Mouse (Mus musculus): ENCODE measurements around the gene Trim5. TPM values are rescaled to one million over a fixed set of nuclear protein-coding genes. Genes with fewer than 3 reads are reported as not detected.
A peak's percentile ranks its signal among the peaks of the same experiment; 100 is the strongest.
"Not testable (repeated sequence)": the region's sequence is repeated elsewhere in the genome, so short reads cannot be mapped to it uniquely, and the experiment has no call there.

The Trim5 gene
- polyA plus RNA-seq (2015; fragmentation: Nextera tagmentation; extraction: Ambion mirVana) = 0.10 and 0.17 TPM in 2 replicates

DNA sequence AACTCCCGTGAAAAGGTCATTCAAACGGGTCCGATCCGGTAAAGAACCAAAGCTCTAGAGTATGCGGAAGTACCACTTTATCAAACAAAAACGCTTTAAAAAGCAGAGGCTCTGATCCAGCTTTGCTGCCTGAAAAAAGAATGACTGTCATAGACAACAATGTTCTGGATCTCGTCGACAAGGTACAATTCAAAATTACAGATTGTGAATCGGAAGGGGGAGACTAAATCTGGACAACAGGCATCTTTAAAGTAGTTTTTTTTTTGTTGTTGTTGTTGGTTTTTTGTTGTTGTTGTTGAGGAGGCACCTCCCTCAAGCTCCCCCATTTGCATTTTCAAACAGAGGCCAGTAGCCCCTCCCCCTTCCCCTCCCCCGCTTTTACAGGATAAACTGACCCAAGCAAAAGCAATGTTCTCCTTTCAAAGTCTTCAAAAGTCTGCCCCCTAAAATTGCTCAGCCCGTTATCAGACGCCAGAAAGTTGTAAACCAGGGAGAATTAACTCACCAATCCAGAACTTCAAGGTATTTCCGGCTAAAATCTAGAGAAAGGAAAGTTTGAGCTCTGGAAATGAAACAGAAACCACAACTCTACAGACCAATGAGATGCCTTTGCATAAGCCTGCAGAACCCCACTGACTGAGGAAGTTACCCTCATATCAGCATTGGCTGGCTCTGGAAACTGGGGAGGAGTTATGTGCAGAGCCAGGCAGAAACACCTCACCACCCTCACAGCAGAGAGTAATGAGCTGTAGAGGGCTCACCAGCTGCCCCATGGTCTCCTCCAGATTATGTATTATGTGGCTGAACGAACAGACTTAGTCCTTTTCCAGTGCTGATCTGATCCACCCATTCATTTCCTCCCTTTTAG is at the start of gene Trim5:
Gene Trim5 (minus strand): TSS at position 519 of the 868 bp plus-strand sequence.
- not testable (repeated sequence) for H3K27ac ChIP-seq (replicated peaks); H3K4me1 ChIP-seq (replicated peaks); ATAC-seq (ENCODE audit: low FRiP score, low read depth); H3K27me3 ChIP-seq; H3K36me3 ChIP-seq; H3K4me3 ChIP-seq; H3K9me3 ChIP-seq; H3K9ac ChIP-seq
- H3K4me2 ChIP-seq = 0 out of 2 replicates have a peak within 1 kb of the TSS, but pooled peaks have one; percentile 16
- WGBS = 39% methylated on average over 14 of the region's 14 CpGs

DNA sequence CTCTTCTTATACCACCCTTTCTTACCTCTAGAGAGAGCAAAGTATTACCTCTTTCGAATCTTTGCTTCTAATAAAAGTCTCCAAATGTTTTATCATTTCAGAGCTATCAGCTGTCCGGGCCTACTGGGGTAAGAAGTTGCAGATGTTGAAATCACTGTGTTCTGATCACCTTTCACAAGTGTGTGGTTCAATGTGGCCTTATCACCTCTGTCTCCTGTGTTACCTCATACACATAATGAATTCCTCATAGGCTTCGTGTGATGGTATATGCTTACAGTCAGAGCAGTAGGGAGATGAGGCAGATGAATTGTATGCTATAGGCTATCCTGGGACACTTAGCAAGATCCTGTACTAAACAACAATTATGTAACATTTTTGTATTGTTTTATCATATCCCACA is 47.7 kb upstream of the Trim5 start:
- not testable (repeated sequence) for ATAC-seq (ENCODE audit: low FRiP score, low read depth); H3K9me3 ChIP-seq; H3K27me3 ChIP-seq; H3K4me2 ChIP-seq; H3K36me3 ChIP-seq; H3K4me3 ChIP-seq; H3K4me1 ChIP-seq (replicated peaks); H3K27ac ChIP-seq (replicated peaks); H3K9ac ChIP-seq
- WGBS = 95% methylated on average over 3 of the region's 3 CpGs

DNA sequence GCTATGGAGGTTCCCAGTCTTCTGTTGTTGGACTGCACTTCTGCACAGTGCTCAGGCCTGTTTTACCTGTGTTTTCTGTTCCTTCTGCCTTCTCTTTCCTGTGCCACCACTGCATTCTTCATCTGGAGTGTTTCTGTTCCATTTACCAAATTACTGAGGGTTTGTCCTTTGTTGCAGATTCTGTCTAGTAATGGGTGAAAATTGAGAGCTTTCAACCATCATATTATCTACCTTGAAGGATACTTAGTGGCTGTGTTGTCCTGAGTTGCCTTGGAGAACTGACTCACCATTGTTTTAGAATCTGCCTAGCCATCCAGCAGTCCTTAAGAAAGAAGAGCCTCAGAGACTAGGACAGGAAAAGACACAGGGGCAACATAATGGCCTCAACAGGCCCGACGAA is 41.3 kb upstream of the Trim5 start, which contains the start of gene Trim34b:
Gene Trim34b (plus strand): TSS at position 301 of the 400 bp plus-strand sequence.
- not testable (repeated sequence) for H3K27ac ChIP-seq (replicated peaks); H3K4me2 ChIP-seq; H3K4me3 ChIP-seq; H3K9ac ChIP-seq; H3K4me1 ChIP-seq (replicated peaks); ATAC-seq (ENCODE audit: low FRiP score, low read depth); H3K36me3 ChIP-seq; H3K9me3 ChIP-seq; H3K27me3 ChIP-seq
- WGBS = 85% methylated on average over 2 of the region's 2 CpGs

DNA sequence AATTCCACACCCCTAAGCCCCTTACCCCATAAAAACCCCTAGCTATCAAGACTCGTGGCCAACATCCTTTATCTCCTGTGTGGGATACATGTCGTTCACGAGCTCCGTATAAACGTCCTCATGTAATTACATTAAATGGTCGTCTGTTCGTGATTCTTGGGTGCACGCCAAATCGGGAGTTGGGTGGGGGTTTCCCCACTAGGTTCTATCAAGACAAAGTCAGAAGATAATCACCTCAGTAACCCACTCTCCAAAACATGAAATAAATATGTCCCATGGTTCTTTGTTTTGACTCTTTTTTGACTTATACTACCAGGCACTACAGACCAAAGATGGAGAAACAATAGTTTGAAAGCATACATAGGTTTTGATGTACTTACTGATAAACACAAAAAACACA is 34.1 kb upstream of the Trim5 start:
- Histone ChIP-seq H3K4me1 (replicated peaks) (no peaks in the 10 kb centered on the region), H3K4me3 (no peak overlapping the region), H3K4me2 (no peak overlapping the region), H3K9ac (no peak overlapping the region), H3K9me3 (no peaks in the 10 kb centered on the region), H3K36me3 (no peaks in the 10 kb centered on the region), H3K27ac (replicated peaks) (no peak overlapping the region), H3K27me3 (no peaks in the 10 kb centered on the region)
- WGBS = 79% methylated on average over 9 of the region's 9 CpGs
- no peak for ATAC-seq (ENCODE audit: low FRiP score, low read depth)

DNA sequence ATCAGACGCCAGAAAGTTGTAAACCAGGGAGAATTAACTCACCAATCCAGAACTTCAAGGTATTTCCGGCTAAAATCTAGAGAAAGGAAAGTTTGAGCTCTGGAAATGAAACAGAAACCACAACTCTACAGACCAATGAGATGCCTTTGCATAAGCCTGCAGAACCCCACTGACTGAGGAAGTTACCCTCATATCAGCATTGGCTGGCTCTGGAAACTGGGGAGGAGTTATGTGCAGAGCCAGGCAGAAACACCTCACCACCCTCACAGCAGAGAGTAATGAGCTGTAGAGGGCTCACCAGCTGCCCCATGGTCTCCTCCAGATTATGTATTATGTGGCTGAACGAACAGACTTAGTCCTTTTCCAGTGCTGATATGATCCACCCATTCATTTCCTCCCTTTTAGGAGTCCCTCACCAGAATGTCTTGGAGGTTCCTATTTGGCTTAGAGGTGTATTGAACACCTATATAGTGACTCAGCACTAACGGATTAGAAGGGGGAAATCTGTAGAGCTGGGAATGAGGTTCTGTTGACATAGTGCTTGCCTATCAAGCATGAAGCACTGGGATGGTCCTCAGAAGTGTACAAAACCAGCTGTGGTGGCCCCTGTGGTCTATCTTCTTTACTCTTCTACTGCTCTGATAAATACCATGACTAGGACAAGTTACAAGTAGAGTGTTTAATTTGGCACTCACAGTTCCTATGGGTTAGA is 27.6 kb upstream of the Trim5 start, which contains the start of gene Trim12a:
Gene Trim12a (minus strand): TSS at position 98 of the 712 bp plus-strand sequence.
- ATAC-seq (ENCODE audit: low FRiP score, low read depth); H3K9ac ChIP-seq; H3K9me3 ChIP-seq; H3K4me1 ChIP-seq (replicated peaks); H3K27me3 ChIP-seq; H3K27ac ChIP-seq (replicated peaks); H3K36me3 ChIP-seq: not testable (repeated sequence)
- Histone ChIP-seq H3K4me2 (peak within 1 kb of the TSS; percentile 36), H3K4me3 (peak within 1 kb of the TSS; percentile 30)
- WGBS = 32% methylated on average over 4 of the region's 4 CpGs

DNA sequence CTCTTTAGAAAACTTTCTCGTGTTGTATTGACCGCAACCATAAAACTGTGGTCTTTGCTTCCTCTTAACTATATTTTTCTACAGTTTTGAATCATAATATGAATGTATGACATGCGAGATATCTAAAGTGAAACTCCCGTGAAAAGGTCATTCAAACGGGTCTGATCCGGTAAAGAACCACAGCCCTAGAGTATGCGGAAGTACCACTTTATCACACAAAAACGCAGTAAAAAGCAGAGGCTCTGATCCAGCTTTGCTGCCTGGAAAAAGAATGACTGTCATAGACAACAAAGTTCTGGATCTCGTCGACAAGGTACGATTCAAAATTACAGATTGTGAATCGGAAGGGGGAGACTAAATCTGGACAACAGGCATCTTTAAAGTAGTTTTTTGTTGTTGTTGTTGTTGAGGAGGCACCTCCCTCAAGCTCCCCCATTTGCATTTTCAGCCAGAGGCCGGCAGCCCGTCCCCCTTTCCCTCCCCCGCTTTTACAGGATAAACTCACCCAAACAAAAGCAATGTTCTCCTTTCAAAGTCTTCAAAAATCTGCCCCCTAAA is 27.0 kb upstream of the Trim5 start:
- ATAC-seq (ENCODE audit: low FRiP score, low read depth) = no peak
- Histone ChIP-seq H3K4me1 (replicated peaks) (no peaks in the 10 kb centered on the region), H3K36me3 (no peaks in the 10 kb centered on the region), H3K27ac (replicated peaks) (no peak overlapping the region), H3K9ac (no peak overlapping the region), H3K4me3 (peak overlapping the region; percentile 30), H3K27me3 (no peaks in the 10 kb centered on the region), H3K4me2 (peak overlapping the region; percentile 36), H3K9me3 (no peaks in the 10 kb centered on the region)
- 15% methylated on average over 15 of the region's 15 CpGs for WGBS

DNA sequence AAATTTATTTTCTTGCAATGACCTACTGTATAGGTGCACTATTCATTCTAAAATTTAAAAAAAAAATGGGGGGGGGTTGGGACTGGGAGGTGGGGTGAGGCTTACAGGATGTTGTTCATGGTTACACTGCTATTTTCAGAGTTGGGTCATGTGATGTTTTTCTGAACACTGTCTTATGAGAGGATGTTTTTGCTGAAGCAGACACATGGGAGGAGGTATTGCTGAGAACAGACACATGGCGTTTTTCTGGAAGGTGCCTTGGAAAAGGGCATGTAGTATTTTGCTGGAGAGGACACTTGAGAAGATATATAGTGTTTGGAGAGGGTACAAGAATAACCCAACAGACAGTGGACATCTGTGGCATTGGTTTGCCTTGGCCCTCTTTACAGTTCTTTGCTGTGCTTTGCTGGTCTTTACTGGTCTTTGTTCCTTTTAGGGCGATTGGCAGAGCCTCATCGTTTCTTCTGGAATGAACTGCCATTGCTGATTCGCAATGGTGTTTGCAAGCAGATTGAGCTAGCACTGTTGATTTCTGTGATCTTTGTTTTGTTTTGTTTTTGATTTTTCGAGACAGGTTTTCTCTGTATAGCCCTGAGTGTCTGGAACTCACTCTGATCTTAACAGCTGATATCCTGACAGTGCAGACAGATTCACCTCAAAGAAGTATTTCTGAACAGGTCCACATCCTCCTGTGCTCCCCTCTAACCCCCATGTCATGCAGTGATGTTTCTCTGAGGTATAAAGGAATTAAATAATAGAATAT is 3.9 kb upstream of the Trim5 start:
- Histone ChIP-seq H3K27ac (replicated peaks) (no peak overlapping the region), H3K4me3 (no peak overlapping the region), H3K4me2 (no peak overlapping the region), H3K36me3 (no peaks in the 10 kb centered on the region), H3K9ac (no peak overlapping the region), H3K9me3 (no peaks in the 10 kb centered on the region), H3K27me3 (no peaks in the 10 kb centered on the region), H3K4me1 (replicated peaks) (no peaks in the 10 kb centered on the region)
- ATAC-seq (ENCODE audit: low FRiP score, low read depth) = no peak
- WGBS = 86% methylated on average over 5 of the region's 5 CpGs

DNA sequence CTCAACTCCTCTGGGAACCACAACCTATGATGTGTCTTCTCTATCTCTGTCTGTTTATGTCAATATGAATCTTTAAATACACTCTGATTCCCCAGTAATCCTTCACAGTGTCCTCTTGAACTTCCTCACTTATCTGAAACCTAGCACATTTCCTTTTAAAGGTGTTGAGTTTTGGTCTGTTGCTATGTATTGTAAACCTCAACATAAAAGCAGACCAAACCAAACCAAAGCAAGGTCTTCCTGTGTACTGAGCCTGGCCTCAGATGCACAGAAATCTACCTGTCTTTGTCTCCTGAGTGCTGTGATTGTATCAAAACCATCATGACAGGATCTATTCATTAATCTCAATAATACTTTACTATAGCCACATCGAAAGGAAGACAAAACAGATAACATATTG is 2.7 kb upstream of the Trim5 start:
- 87% methylated on average over 1 of the region's 1 CpGs for WGBS
- no peak overlapping the region for H3K4me2 ChIP-seq
- H3K27me3 ChIP-seq = no peaks in the 10 kb centered on the region
- no peak overlapping the region for H3K27ac ChIP-seq (replicated peaks)
- no peaks in the 10 kb centered on the region for H3K4me1 ChIP-seq (replicated peaks)
- no peak overlapping the region for H3K9ac ChIP-seq
- no peaks in the 10 kb centered on the region for H3K9me3 ChIP-seq
- H3K36me3 ChIP-seq = no peaks in the 10 kb centered on the region
- no peak for ATAC-seq (ENCODE audit: low FRiP score, low read depth)
- no peak overlapping the region for H3K4me3 ChIP-seq

DNA sequence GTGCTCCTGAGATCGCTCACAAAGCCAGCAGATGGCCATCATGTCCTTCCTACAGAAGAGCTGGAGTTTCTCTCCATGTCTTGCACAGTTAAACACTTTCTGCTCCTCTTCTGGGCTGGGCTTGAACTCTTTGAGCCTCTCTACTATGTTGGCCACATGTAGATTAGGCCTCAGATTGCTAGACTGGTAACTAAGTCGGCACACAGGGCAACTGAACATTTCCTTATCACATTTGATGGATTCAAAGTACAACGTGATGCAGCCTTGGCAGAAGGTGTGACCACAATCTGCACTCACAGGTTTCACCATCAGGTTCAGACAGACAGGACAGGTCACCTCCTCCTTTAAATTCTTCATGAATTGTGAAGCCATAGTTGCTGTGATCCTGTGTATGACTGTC is 8.5 kb downstream of the Trim5 start:
- H3K9me3 ChIP-seq; ATAC-seq (ENCODE audit: low FRiP score, low read depth); H3K27me3 ChIP-seq; H3K4me2 ChIP-seq; H3K36me3 ChIP-seq; H3K4me3 ChIP-seq; H3K4me1 ChIP-seq (replicated peaks); H3K9ac ChIP-seq; H3K27ac ChIP-seq (replicated peaks): not testable (repeated sequence)
- 73% methylated on average over 3 of the region's 3 CpGs for WGBS

DNA sequence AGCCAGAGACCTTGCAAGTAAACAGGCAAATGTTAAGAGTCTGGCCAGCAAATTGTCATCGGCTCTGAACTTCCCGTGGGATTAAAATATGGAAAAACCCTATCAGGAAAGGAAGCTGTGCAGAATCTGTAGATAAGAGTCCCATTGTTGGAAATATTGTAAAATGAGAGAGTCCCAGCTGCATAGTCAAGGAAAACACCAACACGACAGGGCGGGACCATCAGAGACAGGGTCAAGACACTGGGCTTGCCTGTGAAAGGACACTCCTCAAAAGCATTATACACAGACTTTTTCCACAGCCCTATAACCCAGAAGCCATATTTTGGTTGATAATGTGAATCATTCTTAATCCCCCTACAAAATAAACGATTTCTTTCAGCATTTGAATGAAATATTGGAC is 22.6 kb downstream of the Trim5 start:
- WGBS = 87% methylated on average over 4 of the region's 5 CpGs
- H3K9ac ChIP-seq; H3K9me3 ChIP-seq; ATAC-seq (ENCODE audit: low FRiP score, low read depth); H3K27ac ChIP-seq (replicated peaks); H3K27me3 ChIP-seq; H3K4me2 ChIP-seq; H3K4me1 ChIP-seq (replicated peaks); H3K4me3 ChIP-seq; H3K36me3 ChIP-seq: not testable (repeated sequence)

DNA sequence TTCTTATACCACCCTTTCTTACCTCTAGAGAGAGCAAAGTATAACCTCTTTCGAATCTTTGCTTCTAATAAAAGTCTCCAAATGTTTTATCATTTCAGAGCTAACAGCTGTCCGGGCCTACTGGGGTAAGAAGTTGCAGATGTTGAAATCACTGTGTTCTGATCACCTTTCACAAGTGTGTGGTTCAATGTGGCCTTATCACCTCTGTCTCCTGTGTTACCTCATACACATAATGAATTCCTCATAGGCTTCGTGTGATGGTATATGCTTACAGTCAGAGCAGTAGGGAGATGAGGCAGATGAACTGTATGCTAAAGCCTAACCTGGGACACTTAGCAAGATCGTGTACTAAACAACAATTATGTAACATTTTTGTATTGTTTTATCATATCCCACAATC is 27.5 kb downstream of the Trim5 start:
- not testable (repeated sequence) for H3K4me1 ChIP-seq (replicated peaks); H3K4me2 ChIP-seq; H3K9ac ChIP-seq; H3K9me3 ChIP-seq; H3K36me3 ChIP-seq; H3K27ac ChIP-seq (replicated peaks); H3K27me3 ChIP-seq; H3K4me3 ChIP-seq; ATAC-seq (ENCODE audit: low FRiP score, low read depth)
- WGBS = 93% methylated on average over 4 of the region's 4 CpGs
